Mouse (Mus musculus): Measurements from ENCODE around the gene Tex44.

Gene Tex44

DNA sequence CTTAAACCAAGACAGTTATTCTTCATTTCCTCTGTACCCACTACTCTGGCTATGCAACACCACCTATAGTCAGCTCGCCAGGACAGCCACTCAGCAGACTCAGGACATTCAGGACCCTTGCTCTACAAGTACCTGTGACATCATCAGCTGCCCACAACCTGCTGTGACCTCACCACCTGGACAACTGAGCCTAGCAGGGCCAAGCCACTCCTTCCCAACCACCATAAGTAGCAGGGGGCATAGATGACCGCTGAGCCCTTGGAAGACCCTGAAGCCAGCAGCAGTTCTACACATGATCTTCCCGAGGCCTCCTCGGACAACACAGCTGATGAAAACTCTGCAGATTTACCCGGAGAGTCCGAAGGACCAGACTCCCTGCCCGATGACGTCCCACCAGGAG, at the start of gene Tex44, which contains the start of gene Nmur1:
Tex44 (plus strand) TSS at position 202 of the 400 bp plus-strand sequence.
Nmur1 (minus strand) TSS at position 101 of the 400 bp plus-strand sequence.
- DNase-seq: no peak

DNA sequence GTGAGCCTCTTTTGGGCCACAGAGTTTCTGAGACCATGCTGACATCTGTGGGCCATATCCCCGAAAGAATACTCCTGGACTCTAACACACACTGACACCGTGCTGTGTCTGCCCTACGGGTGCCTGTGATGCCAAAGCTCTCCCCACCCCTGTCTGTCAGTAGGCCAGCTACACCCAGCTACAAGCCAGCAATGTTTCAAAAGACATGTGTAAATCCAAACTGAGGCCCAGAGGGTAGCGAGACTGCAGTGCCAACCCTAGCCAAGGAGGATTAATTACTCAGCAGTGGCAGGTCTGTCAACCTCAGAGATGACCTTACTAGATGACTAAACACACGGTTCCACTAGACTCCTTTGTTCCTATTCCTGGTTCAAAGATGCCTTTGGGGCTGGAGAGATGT, 49.8 kb upstream of the Tex44 start:
- DNase-seq: no peak

DNA sequence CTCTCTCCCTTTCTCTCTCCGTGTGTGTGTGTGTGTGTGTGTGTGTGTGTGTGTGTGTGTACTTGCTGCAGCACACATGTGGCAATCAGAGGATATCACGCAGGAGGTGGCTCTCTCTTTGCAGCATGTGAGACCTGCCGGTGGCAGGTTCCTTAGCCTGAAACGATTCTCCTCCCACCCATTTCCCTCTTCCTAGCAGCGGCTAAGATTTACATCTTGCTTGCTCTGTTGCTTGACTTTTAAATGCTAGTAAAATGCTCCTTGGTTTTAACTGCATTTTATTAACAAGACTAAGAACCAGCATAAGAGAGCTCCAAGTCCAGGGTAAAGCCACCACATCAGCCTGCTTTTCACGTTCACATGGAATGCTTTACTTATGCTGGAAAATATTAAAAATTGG, 47.5 kb upstream of the Tex44 start:
- no peak for DNase-seq

DNA sequence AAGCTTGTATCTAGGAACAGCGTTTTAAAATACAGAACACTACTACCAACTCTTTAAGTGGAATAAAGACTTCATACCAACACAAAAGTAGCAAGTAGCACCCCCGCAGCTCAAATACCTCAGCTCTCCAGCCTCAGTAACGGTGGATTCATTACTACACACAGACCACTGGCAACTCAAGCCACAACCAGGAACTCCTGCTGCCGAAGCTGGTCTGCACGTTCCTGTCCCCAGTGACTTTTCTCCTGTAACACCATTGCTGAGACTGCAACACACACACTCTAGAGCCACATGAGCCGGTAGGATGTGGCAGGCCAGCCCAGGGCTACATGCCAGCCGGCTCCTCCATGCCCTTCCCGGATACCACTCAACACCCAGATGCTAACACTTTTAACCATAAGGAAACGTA, 47.0 kb upstream of the Tex44 start:
- DNase-seq: no peak

DNA sequence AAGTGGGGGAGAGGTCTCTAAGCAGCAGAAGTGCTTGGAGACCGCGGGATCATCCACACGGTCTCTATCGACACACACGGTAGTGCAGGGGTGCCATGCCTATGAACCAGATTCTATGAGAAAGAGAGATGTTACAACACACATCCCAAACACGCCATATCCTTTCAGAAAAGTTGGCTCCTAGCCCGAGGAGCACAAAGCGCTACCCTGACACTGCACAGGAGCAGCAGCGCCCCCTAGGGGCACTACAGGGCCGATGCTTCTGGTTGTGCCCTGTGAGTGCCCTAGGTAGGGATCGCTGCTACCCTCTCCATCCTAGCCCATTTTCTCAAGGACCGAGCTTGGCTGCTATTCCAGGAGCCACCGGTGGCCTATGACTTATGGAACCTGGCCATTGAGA, 45.1 kb upstream of the Tex44 start:
- peak; percentile 74 for DNase-seq

DNA sequence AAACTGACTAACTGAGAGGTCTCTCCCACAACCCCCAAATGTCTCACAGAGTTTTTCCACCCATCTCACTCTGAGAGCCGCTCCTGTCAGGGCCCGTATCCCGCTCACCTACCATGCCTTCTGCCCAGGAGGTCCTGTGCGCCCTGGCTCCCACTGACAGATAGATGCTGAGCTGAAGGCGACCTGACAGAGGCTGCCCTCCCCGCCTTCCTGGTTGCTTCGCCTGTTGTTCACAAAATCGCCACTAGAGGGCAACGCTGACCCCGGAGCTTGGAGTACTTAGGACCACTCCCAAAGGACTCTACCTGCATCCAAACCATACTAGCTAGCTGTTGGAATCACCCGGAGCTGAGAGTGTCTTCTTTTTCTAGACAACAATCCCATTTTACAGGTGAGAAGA, 36.9 kb upstream of the Tex44 start:
- DNase-seq: peak; percentile 83

DNA sequence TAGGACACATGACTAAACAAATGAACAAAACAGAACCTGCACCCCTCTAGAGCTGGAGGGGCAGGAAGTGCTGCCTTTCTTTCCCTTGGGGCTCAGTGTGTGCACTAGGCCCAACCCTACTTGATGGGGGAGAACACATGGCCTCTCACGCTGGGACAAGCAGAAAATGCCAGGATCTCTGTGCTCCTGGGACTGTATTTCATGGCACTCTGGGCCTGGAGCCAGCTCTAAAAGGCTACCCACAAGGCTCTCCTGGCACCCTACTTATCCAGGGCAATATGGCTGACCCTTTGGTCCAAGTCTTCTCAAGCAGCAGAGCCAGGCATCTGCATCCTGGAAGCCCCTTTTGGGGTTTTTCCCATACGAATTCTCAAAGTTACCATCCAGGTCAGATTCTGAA, 34.7 kb upstream of the Tex44 start:
- no peak for DNase-seq

DNA sequence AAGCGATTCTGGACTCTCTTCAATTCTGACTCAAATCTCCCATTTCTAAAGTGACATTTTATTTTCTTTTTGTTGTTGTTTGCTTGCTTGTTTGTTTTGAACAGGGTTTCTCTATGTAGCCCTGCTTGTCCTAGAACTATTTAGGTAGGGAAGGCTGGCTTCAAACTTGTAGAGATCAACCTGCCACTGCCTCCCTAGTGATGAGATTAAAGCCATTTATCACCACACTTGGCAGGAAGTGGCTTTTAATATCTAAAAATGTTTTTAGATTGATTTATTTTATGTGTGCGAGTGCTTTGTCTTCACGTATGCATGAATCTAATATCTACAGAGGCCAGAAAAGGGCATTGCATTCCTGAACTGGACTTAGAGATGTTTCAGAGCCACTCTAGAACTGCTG, 32.9 kb upstream of the Tex44 start:
- DNase-seq: no peak

DNA sequence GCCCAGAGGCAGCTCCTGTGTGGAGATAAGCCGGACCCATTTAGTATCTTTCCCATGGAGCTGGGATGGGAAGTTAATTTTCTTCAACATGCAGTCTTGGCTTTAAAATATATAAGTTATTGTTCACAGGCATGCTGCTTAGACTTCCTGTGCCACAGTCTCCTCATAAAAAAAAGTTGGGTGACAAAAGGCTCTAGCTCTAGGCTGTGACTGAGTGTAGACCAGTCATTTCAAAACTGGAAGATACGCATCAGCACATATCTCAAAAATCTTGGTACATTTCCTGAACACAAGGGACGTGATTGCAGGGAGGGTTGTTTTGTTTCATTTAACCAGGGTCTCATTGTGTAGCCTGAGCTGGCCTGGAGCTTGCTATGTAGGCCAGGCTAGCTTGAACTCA, 31.9 kb upstream of the Tex44 start:
- DNase-seq: no peak

DNA sequence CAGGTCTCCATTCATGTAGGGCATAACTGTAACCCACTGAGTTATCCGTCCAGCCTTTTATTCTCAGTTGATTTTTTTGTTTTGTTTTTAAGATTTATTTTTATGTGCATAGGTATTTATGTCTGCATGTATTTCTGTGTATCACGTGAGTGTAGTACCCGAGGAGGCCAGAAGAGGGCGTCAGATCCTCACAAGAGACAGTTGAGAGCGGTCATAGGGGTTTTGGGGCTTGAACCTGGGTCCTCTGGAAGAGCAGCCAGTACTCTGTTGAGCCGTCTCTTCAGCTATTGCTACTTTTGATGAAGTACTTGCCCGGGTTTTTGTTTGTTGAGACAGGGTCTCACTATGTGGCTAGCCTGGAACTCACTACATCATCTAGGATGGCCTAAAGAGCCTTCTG, 30.2 kb upstream of the Tex44 start:
- no peak for DNase-seq

DNA sequence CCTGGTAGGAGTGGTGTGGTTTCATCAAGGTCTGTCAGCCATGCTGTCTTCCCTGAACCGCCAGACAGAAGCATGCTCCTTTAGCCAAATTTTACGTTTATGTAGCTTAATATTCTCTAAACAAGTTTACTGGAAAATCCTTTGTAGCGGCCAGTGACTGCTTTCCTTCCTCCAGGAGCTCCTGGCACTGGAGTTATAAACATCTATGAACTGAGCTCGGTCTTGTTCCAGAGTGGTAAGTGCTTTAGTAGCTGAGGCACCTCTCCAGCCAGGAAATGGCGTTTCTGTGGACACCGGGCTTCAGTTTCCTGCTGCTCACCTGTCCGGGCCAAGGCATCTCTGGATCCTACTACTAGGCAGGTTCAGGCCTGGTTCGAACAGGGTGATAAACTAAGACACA, 28.5 kb upstream of the Tex44 start:
- DNase-seq: no peak

DNA sequence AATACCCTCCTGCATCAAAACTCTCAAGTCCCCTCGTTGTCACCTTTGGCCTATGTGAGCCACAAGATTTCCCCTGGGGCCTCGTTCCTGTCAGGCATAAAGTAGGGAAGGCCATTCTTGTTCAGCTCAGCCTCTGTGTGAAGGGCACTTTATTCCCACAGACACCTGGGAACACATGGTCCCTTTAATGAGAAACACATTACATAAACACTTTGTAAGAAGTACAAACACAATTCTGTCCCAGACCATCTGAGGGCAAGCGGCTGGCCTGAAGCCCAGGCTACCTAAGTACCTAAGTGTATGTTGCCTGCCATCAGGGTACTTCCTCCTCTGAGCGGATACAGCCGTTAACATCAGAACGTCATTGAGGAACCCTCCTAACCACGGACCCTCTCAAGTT, 27.9 kb upstream of the Tex44 start:
- no peak for DNase-seq

DNA sequence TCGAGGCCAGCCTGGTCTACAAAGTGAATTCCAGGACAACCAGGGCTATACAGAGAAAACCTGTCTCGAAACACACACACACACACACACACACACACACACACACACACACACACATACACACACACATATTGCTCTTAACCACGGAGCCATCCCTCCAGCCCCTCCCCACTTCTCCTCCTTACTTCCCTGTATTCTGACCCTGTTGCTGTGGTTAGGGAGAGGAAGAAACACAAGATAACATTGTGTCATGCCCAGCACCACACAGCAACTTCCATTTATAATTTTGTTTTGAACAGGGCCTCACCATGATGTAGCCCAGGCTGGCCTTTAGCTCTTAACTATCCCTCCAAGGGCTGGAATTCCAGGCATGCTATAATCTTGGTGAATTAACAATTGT, 26.8 kb upstream of the Tex44 start:
- no peak for DNase-seq

DNA sequence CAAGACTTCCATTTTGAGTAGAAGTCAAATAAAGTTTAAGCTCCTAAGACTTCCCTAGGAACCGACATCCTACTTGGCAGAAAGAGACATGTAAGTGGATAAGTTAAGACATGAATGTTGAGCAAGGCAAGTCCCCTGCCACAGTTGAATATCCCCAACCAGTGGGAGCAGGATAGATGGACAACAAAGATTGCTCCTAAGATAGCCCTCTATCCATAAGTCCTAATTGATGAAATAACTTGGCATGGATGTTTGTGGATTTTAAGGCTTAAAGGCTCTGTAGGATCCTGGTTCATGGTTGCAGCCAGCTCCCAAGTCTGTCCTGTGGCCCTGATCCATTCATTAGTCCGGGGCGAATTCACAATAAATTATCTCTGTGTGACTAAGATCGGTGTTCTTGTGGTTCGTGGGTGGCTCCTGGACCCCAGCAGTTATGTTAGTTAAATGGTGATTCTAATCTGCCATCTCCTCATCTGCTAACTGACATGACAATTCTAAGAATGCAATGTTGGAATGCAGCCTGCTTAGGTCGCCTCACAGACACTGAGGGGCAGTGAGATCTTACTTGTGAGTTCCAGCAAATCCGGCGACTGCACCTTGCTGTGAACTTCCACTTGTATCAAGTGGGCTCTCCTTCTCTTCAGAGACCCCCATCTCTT, 25.9 kb upstream of the Tex44 start:
- DNase-seq: no peak

DNA sequence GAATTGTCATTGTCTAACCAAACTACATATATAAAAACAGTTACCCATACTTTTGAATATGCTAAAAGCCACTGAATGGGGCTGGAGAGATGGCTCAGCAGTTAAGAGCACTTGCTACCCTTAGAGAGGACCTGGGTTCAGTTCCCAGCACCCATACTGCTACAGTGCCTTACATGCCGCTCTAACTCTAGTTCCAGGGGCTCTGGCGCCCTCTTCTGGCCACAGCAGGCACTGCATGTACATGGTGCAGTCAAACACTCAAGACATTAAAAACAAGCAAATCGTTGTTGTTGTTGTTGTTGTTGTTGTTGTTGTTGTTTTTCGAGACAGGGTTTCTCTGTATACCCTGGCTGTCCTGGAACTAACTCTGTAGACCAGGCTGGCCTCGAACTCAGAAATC, 21.3 kb upstream of the Tex44 start:
- DNase-seq: peak; percentile 21

DNA sequence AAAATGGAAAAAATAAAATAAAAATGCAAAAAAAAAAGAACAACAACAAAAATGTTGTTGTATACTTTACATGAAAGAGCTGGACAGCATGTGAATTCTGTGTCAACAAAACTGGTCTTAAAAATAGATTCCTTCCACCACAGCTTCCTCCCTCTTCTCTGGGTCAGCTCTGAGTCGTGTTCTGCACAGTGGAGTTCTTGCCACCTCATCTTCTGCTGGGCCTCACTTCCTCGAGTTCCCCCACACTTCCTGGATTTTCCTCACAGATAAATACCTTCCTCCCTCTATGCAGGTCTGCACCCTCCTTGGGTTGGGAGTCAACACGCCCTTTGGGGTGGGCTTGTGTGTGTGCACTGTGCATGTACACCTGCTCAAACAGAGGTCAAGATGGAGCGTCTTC, 19.8 kb upstream of the Tex44 start:
- DNase-seq: no peak

DNA sequence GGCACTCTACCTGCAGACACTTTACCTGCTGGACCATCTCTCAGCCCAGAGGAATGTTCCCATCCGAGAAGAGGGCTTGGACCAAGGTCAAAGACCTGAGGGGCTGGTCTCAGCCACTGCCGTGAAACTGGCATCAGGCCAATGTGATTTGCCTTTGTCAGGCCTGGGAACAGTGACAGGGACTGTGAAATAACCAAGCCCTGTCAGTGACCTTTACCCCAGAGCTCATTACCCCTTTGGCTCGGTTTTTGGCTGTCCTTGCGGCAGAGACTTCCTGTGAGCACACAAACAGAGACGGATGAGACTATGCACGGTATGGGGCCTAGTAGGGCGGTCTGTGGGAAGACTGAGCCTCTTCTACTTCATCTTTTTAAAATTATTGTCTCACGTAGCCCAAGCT, 19.2 kb upstream of the Tex44 start:
- no peak for DNase-seq

DNA sequence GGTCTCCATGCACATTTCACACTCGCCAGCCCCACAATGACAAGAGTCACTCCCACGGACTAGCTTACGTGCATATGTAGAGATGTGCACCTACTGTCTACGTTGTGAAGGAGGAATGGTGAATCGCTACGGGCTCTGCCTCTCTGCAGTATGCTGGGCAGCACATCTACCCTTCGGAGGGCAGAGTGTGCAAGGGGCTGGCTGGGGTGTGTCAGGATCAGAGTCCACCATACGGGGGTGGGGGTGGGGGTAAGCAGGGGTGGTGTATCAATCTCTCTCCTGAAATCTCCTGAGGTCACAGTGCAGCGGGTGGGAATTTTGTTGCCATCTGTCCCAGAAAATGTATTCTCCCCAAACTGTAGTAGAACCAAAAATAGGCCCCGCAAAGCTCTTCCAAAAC, 17.6 kb upstream of the Tex44 start:
- DNase-seq: no peak

DNA sequence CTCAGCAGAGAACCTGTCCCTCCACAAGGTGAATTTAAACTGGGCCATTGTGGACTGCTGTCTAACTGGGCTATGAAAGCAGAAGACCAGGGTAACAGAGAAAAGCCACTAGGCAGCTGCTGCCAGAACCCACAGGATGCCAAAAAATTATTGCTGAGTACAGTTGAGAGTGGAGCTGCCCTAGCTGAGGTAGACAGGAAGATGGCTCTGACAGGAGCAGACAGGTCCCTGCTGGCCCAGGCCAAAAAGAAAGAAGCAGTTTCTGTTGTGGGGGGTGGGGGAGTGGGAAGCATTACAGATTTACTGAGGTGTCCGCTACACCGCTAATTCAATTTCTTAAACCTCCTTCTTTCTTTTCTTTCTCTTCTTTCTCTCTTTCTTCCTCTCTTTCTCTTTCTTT, 16.7 kb upstream of the Tex44 start:
- DNase-seq: no peak

DNA sequence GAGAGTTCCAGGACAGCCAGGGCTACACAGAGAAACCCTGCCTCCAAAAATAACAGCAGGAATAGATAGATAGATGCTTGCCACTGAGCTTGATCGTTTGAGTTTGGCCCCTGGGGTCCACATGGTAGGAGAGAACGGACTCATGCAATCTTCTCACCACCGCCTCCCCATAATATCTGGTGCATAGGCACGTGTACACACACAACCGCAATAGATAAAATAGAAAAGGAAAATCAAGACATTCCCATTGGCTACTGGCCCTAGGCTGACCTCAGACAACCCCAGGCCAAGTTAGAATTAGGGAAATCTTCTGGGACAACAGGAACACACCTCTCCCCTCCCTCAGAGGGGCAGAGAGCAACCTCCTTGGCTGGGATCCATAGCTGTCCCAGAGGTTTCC, 11.4 kb upstream of the Tex44 start:
- DNase-seq: no peak

DNA sequence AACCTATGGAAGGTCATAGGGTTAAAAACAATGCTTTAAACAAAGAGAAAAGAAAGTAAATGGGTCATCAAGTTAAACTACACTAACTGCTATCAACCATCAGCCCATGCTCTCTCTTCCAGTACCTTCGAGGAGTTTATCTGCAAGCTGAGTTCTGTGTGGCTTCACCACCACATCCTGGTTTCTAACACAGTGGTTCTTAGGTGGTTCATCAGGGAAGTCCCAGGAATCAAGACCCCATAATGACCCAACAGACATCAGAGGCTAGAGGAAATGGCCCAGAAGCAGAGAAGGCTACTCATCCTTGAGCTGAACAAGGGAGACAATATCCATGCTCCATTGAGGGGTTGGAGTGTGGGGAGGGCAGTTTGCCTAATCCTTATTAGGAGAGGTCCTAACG, 11.0 kb upstream of the Tex44 start:
- no peak for DNase-seq

DNA sequence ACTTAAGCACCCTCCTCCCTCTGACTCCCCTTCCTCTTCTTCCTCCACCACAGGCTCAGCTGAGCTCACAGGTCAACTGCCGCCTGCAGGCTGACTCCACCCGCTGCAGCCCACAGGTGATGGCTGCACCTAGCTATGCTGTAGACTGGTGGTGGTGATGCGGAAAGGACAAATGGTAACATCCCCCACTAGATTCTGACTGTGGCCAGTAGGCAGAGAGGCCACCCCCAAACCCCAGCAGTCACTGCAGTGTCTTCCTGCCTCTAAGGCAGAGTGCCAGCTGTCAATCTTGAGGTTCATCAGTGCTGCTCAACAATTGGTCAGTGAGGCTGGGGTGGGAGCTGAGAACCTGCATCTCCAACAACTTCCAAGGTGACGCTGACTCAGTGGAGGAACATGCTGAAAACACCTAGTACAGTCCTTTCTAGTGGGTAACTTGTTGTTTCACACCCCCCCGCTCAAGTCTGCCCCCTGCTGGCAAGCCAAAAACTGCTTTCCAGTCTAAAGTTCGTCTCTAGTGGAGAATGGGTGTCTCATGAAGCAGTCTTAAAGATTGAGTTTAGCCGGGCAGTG, 10.4 kb upstream of the Tex44 start:
- DNase-seq: no peak

DNA sequence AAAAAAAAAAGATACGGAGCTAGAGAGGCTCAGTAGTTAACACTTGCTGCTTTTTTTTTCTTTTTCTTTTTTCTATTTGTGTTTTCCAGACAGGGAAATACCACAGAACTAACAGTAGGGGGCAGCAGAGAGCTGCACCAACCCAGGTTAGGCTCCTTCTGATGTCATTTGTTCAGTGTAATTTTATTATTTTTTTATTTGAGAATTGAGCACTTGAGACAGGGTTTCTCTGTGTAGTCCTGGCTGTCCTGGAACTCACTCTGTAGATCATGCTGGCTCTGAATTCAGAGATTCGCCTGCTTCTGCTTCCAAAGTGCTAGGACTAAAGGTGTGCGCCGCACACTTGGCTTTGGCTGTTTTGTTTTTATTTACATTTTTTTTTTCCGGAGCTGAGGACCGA, 9.8 kb upstream of the Tex44 start:
- peak; percentile 64 for DNase-seq

DNA sequence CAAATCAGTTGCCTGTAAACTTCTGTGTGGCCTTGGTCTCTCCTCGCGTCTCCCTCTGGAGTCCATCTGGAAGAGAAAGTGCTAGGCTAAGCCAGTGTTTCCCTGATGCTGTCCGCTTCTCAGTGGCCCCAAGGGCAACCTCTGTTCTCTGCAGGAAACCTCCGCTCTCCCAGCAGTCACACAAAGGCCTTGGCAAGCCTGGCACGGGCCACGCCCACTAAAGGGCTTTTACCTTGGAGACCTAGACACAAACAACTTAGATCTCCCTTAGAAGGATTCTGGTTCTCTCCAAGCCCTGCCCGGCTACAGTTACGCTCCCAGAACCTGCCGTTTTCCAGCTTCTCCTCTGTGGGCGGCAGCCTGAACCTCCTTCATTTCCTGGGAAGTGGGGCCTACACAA, 5.1 kb upstream of the Tex44 start:
- DNase-seq: peak; percentile 49

DNA sequence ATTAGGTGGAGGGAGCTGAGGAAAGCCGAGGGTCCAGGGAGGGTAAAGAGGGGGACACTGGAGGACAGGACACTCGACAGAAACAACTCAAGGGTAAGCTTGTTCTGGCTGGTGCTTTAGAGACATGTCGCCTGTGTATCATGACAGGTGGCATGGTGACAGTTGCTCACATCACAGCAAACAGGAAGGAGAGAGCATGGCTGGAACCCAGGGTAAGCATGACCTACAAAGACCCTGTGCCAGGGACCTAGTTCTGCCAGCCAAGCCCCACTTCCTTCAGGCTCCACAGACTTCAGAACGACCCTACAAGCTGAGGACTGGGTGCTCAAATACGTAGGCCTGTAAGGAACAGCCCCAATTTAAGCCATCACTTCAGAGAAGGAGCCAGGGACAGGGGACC, 2.2 kb upstream of the Tex44 start:
- no peak for DNase-seq
